Mouse (Mus musculus) erythroblast, embryonic 14.5 days (primary cell): ENCODE measurements around the gene Ints2.

ENCODE experiments used
- GATA1 ChIP-seq: IDR thresholded peaks from 2 replicates; pipeline ENCODE4 v1.6.1; 2012; ENCODE audit warnings: low read length, inconsistent platforms, mixed read lengths
- TAL1 ChIP-seq: IDR thresholded peaks from 3 replicates; pipeline ENCODE4 v1.6.1; 2012; ENCODE audit warnings: low read length, inconsistent platforms, mixed read lengths

DNA sequence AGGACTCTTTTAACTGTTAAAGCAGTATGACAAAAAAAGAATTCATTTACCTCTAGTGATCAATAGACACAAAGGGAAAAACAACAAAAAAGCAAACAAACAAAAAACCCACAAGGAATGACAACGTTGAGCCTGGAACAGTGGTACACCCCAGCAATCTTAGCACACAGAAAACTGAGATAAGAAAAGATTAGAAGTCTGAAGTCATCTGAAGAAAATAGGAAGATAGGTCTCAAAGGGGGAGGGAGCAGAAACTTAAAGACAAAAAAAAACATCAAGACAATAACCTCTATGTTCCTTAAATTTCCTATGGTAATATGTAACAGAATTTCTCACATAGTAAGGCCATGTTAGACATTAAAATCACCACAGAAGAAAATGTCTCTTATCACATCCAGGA, 4.0 kb downstream of the Ints2 start:
- TF ChIP-seq GATA1 (no peak), TAL1 (no peak)
